Mouse (Mus musculus): ENCODE measurements around the gene Pkn1. TPM values are rescaled to one million over a fixed set of nuclear protein-coding genes. Genes with fewer than 3 reads are reported as not detected.
A peak's percentile ranks its signal among the peaks of the same experiment; 100 is the strongest.

The Pkn1 gene
- polyA plus RNA-seq (2015; fragmentation: Nextera tagmentation; extraction: Ambion mirVana), result 24.6 and 25.1 TPM in 2 replicates

DNA sequence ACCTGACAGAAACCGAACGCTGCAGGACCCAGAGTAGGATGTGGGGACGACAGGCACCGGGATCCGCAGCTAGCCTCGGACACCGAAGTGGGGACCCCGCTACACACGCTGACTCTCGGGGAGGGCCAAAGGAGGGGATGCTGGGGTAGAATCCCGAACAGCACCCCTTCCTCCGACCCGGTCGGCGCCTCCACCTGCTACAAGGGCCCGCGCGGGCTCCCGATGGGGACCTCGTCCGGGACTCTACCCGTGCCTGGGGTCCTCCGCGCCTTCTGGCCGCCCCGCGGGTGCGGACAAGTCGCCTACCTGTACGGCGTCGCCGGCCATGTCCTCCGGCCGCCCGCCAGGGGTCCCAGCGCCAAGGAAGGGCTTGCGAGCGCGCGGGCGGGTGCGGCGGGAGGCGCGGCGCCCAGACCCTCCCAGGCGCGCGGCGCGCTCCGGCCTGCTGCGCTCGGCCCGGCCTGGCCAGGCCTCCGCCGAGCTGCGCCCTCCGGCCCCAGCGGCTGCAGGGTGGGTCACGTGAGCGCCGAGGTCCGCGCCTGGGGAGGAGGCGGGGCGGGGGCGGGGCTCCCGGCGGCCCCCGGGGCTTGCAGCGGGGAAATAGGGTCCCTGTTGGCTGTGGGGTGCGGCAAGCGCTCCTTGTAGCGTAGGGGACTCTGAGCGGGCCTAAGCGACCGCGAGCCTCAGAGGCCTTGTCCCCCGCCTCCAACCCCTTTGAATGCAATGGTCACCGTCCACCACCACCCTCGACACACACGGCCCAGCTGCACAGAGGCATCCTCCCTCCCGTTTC lies at the start of gene Pkn1:
TSS of gene Pkn1 (minus strand) at position 519 of the 793 bp plus-strand sequence.
- H3K36me3 ChIP-seq, result no peaks in the 10 kb centered on the region
- H3K4me1 ChIP-seq, result peaks cover 45% of the 10 kb centered on the region
- H3K9ac ChIP-seq (replicated peaks), result peak within 1 kb of the TSS; percentile 89
- WGBS, result under 1% methylated on average over 62 of the region's 85 CpGs
- peak within 1 kb of the TSS; percentile 80 for H3K4me3 ChIP-seq (replicated peaks)
- peak; percentile 90 for ATAC-seq (ENCODE audit: low FRiP score)
- peak within 1 kb of the TSS; percentile 74 for H3K27ac ChIP-seq (replicated peaks)
- no peaks in the 10 kb centered on the region for H3K27me3 ChIP-seq (replicated peaks)
- H3K9me3 ChIP-seq (replicated peaks), result no peaks in the 10 kb centered on the region
- peak within 1 kb of the TSS; percentile 94 for H3K4me2 ChIP-seq

DNA sequence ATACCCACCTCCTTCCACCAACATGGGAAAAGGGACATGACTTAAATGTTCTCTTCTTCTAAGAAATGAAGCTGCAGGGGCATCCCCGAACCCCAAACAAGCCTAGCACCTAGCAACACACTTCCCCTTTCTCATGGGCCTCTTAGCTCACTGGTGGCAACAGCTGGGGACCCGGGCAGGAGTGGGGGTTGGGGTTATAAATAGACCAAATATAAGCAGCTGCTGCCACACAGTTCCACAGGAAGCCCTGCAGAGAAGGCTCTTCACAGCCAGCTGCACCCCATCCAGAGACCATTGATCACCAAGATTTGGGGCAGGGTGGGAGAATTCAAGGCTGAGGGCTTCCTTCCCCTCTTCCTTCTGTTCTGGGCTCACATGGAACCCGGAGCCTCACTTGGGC lies 49.7 kb upstream of the Pkn1 start:
- Histone ChIP-seq H3K36me3 (no peaks in the 10 kb centered on the region), H3K9ac (replicated peaks) (no peak overlapping the region), H3K4me1 (peaks cover 16% of the 10 kb centered on the region), H3K4me3 (replicated peaks) (no peak overlapping the region), H3K27ac (replicated peaks) (peak overlapping the region; percentile 37; the same call in 1 of the 2 replicates), H3K4me2 (peak overlapping the region; percentile 80; the same call in 1 of the 2 replicates), H3K9me3 (replicated peaks) (no peaks in the 10 kb centered on the region), H3K27me3 (replicated peaks) (peaks cover 8% of the 10 kb centered on the region)
- 34% methylated on average over 3 of the region's 3 CpGs for WGBS
- no peak for ATAC-seq (ENCODE audit: low FRiP score)

DNA sequence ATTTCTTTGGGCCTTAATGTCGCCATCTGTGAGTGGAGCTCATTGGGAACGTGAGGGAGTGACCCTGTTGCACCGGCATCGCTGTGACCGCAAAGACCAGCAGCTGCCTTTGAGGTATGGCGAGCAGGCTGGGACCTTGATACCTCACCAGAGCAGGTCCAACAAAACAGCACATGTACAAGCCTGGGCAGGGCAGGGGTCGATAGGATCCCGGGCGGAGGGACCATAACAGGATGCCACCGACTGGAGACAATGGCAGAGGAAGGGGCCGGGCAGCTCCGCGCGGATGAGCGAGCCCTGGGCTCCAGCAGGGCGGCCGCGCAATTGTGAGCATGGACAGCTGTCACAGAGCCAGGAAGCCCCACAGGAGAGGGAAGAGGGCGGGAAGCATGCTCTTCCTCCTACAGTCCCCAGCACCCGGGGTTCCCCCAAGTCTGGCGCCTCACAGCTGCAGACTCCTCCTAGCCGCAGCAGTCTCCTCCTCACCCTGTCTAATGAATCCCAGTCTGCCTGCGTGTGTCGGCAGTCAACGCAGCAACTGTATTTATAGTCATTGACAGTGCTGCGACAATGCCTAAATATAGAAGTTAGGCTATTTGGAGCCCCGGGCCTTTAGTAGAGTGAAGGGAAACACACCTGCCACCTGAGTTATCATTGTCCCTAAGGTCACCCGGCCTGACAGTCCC lies 48.8 kb upstream of the Pkn1 start:
- peak overlapping the region; percentile 58 for H3K27ac ChIP-seq (replicated peaks)
- 1% methylated on average over 28 of the region's 28 CpGs for WGBS

GRCm38 (mm10) chr8:83744070-83744469 lies 45.1 kb upstream of the Pkn1 start:
- Histone ChIP-seq H3K27me3 (replicated peaks) (peaks cover 45% of the 10 kb centered on the region), H3K27ac (replicated peaks) (no peak overlapping the region), H3K4me3 (replicated peaks) (no peak overlapping the region), H3K9ac (replicated peaks) (no peak overlapping the region), H3K36me3 (no peaks in the 10 kb centered on the region), H3K4me1 (peaks cover 26% of the 10 kb centered on the region), H3K4me2 (no peak overlapping the region), H3K9me3 (replicated peaks) (no peaks in the 10 kb centered on the region)
- no peak for ATAC-seq (ENCODE audit: low FRiP score)
- WGBS, result 92% methylated on average over 4 of the region's 4 CpGs

More for the DNA sequence above, 48.8 kb upstream of the Pkn1 start:
- ATAC-seq (ENCODE audit: low FRiP score), result peak; percentile 76
- Histone ChIP-seq H3K27me3 (replicated peaks) (peaks cover 10% of the 10 kb centered on the region), H3K9me3 (replicated peaks) (no peaks in the 10 kb centered on the region), H3K4me3 (replicated peaks) (peak overlapping the region; percentile 38), H3K4me1 (peaks cover 16% of the 10 kb centered on the region), H3K9ac (replicated peaks) (peak overlapping the region; percentile 47), H3K36me3 (no peaks in the 10 kb centered on the region), H3K4me2 (peak overlapping the region; percentile 80)

DNA sequence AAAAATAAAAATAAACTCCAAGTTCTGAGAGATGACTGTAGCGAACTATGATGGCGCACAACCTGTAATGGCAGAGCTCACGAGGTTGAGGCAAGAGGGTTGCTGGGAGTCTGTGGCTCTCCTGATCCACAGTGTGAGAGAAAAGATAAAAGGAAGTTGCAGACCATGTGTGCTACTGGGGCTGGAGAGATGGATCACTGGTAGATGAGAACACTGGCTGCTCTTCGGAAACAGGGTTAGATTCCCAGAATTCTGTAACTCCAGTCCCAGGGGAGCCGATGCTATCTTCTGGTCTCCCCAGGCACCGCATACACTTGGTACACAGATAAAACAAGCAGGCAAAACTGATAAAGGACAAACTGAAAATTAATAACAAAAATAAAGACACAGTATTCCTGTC lies 44.0 kb upstream of the Pkn1 start:
- H3K4me2 ChIP-seq, result no peak overlapping the region
- no peak overlapping the region for H3K9ac ChIP-seq (replicated peaks)
- H3K9me3 ChIP-seq (replicated peaks), result no peaks in the 10 kb centered on the region
- no peak for ATAC-seq (ENCODE audit: low FRiP score)
- 95% methylated on average over 6 of the region's 6 CpGs for WGBS
- no peak overlapping the region for H3K27ac ChIP-seq (replicated peaks)
- no peak overlapping the region for H3K4me3 ChIP-seq (replicated peaks)
- peaks cover 17% of the 10 kb centered on the region for H3K4me1 ChIP-seq
- H3K36me3 ChIP-seq, result no peaks in the 10 kb centered on the region
- peaks cover 39% of the 10 kb centered on the region for H3K27me3 ChIP-seq (replicated peaks)

GRCm38 (mm10) chr8:83741849-83742655 lies 43.1 kb upstream of the Pkn1 start:
- Histone ChIP-seq H3K4me1 (peaks cover 10% of the 10 kb centered on the region), H3K9me3 (replicated peaks) (no peaks in the 10 kb centered on the region), H3K9ac (replicated peaks) (no peak overlapping the region), H3K27me3 (replicated peaks) (peaks cover 39% of the 10 kb centered on the region), H3K27ac (replicated peaks) (no peak overlapping the region), H3K36me3 (no peaks in the 10 kb centered on the region), H3K4me3 (replicated peaks) (peak overlapping the region; percentile 46; the same call in 1 of the 2 replicates), H3K4me2 (peak overlapping the region; percentile 88)
- 77% methylated on average over 19 of the region's 19 CpGs for WGBS
- ATAC-seq (ENCODE audit: low FRiP score), result no peak

DNA sequence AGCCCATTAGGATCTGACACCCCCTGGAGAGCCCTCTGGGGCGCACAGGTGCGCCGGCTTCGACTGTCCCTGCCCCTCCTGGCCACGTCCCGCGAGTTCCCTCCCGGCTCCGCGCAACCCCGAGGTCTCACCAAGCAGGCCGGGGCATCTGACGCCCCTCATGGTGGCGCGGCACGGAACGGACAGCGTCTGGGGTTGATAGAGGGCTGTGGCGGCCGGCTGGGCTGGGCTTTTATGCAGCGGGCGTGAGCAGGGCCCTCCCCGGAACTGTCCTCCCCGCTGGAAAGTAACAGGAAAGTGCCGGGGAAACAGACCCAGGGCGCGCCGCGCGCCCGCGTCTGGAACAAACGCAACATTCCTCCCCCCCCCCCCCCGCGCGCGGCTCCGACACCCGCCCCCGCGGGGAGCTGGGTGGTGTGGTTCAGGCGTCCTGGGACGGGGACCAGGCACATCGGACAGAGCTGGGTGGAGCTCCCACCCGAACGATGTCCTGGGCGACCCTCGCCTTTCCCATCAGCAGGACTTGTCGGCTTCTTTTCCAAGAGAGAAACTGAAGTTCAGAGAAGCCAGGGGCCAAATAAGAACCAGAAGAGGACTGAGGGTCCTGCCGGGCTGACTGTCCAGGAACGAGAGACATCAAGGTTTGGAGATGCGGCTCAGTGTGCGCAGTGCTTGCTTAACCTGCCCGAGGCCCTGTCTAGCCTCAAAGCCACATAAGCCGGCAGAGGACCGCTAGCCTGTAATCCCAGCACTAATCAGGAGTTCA lies 42.2 kb upstream of the Pkn1 start, which contains the start of gene Adgre5:
TSS of gene Adgre5 (minus strand) at position 351 of the 766 bp plus-strand sequence.
- H3K27me3 ChIP-seq (replicated peaks), result peaks cover 39% of the 10 kb centered on the region
- H3K4me2 ChIP-seq, result peak within 1 kb of the TSS; percentile 88
- H3K27ac ChIP-seq (replicated peaks), result peak within 1 kb of the TSS; percentile 64
- ATAC-seq (ENCODE audit: low FRiP score), result no peak; the same call in 1 of the 2 replicates
- 2% methylated on average over 41 of the region's 56 CpGs for WGBS
- no peaks in the 10 kb centered on the region for H3K9me3 ChIP-seq (replicated peaks)
- peak within 1 kb of the TSS; percentile 54 for H3K9ac ChIP-seq (replicated peaks)
- peak within 1 kb of the TSS; percentile 46 for H3K4me3 ChIP-seq (replicated peaks)
- H3K36me3 ChIP-seq, result no peaks in the 10 kb centered on the region
- peaks cover 10% of the 10 kb centered on the region for H3K4me1 ChIP-seq

DNA sequence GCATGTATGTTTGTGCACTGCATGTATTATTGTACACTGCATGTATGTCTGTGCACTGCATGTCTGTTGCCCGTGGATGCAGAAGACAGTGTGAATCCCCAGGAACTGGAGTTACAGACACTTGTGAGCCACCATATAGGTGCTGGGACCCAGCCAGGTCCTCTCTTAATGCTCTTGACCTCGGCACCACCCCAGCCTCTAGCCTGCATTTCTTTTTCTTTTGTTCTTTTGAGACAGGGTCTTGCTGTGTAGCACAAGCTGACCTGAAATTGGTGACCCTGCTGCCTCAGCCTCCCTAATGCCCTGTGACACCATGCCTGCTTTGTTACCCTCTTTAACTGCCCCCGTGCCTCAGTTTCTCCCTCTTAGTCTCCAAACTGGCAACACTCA lies 41.6 kb upstream of the Pkn1 start:
- peak overlapping the region; percentile 54 for H3K9ac ChIP-seq (replicated peaks)
- H3K9me3 ChIP-seq (replicated peaks), result no peaks in the 10 kb centered on the region
- peaks cover 37% of the 10 kb centered on the region for H3K27me3 ChIP-seq (replicated peaks)
- ATAC-seq (ENCODE audit: low FRiP score), result no peak
- peak overlapping the region; percentile 88 for H3K4me2 ChIP-seq
- 16% methylated on average over 3 of the region's 3 CpGs for WGBS
- no peaks in the 10 kb centered on the region for H3K36me3 ChIP-seq
- peak overlapping the region; percentile 64 for H3K27ac ChIP-seq (replicated peaks)
- peak overlapping the region; percentile 46 for H3K4me3 ChIP-seq (replicated peaks)
- peaks cover 10% of the 10 kb centered on the region for H3K4me1 ChIP-seq

DNA sequence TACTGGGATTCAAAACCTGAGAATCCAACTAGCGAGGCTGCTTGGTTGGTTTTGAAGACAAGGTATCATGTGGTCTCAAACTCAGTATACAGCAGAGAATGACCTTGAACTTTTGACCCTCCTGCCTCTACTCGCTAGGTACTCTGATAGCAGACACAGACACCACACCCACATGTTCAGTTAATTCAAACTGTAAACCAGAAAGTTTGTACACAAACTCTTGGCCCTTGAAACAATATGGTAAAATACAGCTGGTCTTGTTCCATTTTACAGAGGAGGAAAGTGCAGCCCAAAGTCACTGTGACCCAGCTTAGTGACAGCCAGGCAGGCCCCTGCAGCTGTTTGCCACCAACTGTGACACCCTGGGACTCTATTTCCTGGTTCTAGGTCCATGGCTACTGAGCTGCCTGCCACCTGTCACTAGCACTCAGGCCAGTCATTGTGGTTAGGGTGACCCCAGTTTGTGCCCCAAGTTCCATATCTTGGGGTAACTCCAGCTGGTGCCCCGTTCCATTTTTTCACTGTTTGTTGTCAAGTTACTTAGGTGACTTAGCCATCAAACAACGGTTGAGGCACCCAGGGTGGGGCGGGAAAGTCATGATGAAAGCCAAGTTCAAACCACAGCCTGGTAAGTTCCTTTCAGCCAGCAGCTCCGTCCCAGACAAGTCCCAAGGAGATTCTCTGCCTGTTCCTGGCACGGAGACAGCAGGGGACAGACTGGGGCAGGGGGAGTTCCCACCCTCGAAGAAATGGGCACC lies 40.9 kb upstream of the Pkn1 start:
- Histone ChIP-seq H3K9ac (replicated peaks) (no peak overlapping the region), H3K4me2 (peak overlapping the region; percentile 88), H3K4me1 (peaks cover 10% of the 10 kb centered on the region), H3K27ac (replicated peaks) (no peak overlapping the region), H3K9me3 (replicated peaks) (no peaks in the 10 kb centered on the region), H3K27me3 (replicated peaks) (peaks cover 37% of the 10 kb centered on the region), H3K4me3 (replicated peaks) (peak overlapping the region; percentile 46), H3K36me3 (no peaks in the 10 kb centered on the region)
- ATAC-seq (ENCODE audit: low FRiP score), result no peak
- WGBS, result 46% methylated on average over 8 of the region's 8 CpGs

DNA sequence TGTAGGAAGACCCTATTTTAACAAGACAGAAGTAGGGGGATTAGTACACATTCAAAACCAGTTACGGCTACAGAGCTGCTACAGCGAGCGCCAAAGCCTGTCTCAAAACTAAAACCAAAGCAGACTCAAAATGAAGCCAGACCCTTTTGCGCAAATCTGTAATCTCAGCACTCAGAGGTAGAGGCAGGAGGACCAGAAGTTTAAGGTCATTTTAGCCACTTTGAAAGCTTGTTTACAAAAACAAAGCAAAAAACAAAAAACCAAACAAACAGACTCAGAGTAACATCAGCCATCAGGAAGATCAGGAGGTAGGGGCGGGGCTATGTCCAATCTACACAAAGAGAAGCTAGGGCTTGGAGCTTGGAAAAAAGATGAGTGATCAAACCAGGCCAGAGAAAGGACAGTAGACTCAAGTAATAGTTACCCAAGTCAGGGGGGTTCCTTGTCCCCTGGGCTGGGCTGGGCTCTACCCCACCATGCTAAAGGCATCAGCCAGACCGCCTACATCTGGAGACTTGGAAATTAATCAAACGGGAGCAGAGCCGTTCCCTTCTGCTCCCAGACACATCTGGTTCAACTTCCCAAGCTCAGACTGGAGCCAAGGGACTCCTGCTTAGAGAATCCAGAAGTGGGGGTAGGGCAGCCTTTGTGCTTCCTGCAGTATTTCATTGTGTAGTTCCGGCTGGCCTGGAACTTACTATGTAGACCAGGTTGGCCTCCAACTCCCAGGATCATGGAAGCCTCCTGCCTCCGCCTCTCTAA lies 40.2 kb upstream of the Pkn1 start:
- no peaks in the 10 kb centered on the region for H3K36me3 ChIP-seq
- peaks cover 37% of the 10 kb centered on the region for H3K27me3 ChIP-seq (replicated peaks)
- no peaks in the 10 kb centered on the region for H3K9me3 ChIP-seq (replicated peaks)
- H3K27ac ChIP-seq (replicated peaks), result no peak overlapping the region
- WGBS, result 81% methylated on average over 10 of the region's 10 CpGs
- H3K9ac ChIP-seq (replicated peaks), result no peak overlapping the region
- H3K4me2 ChIP-seq, result peak overlapping the region; percentile 88
- no peak overlapping the region for H3K4me3 ChIP-seq (replicated peaks)
- ATAC-seq (ENCODE audit: low FRiP score), result no peak
- peaks cover 10% of the 10 kb centered on the region for H3K4me1 ChIP-seq

Data from neural tube, embryonic 15.5 days (tissue).